Mouse (Mus musculus) WW6 (cell line): Measurements from ENCODE around the gene Prpsap1.
"Not testable (repeated sequence)": the region's sequence is repeated elsewhere in the genome, so short reads cannot be mapped to it uniquely, and the experiment has no call there.

ENCODE experiments used
- DNase-seq: peaks from one replicate; pipeline ENCODE4 v3.0.0-alpha.2; 2013; ENCODE audit warnings: low read depth, low spot score

Prpsap1 gene

GRCm38 (mm10) chr11:116429862-116430613, 64.0 kb downstream of the Prpsap1 start:
- no peak for DNase-seq

GRCm38 (mm10) chr11:116428872-116429859, 64.8 kb downstream of the Prpsap1 start:
- no peak for DNase-seq

- peak; percentile 75 for DNase-seq
Observed at GRCm38 (mm10) chr11:116426852-116427575, 67.0 kb downstream of the Prpsap1 start.

GRCm38 (mm10) chr11:116426328-116426727, 67.7 kb downstream of the Prpsap1 start:
- DNase-seq = not testable (repeated sequence)

- DNase-seq = no peak
Observed at GRCm38 (mm10) chr11:116424621-116425407, 69.2 kb downstream of the Prpsap1 start.

GRCm38 (mm10) chr11:116423782-116424620, 70.0 kb downstream of the Prpsap1 start:
- no peak for DNase-seq

GRCm38 (mm10) chr11:116423214-116423613, 70.8 kb downstream of the Prpsap1 start:
- no peak for DNase-seq

- DNase-seq = no peak
Observed at GRCm38 (mm10) chr11:116422562-116422961, 71.4 kb downstream of the Prpsap1 start.

- no peak for DNase-seq
Observed at GRCm38 (mm10) chr11:116421102-116421501, 72.9 kb downstream of the Prpsap1 start.
